Mouse (Mus musculus) kidney, postnatal 14 days (tissue): ENCODE results near the gene Rnasel.

Experiments used
- DNase-seq: peaks from one replicate; pipeline ENCODE4 v3.0.0; 2022; ENCODE audit warnings: mixed read lengths

The Rnasel gene

DNA sequence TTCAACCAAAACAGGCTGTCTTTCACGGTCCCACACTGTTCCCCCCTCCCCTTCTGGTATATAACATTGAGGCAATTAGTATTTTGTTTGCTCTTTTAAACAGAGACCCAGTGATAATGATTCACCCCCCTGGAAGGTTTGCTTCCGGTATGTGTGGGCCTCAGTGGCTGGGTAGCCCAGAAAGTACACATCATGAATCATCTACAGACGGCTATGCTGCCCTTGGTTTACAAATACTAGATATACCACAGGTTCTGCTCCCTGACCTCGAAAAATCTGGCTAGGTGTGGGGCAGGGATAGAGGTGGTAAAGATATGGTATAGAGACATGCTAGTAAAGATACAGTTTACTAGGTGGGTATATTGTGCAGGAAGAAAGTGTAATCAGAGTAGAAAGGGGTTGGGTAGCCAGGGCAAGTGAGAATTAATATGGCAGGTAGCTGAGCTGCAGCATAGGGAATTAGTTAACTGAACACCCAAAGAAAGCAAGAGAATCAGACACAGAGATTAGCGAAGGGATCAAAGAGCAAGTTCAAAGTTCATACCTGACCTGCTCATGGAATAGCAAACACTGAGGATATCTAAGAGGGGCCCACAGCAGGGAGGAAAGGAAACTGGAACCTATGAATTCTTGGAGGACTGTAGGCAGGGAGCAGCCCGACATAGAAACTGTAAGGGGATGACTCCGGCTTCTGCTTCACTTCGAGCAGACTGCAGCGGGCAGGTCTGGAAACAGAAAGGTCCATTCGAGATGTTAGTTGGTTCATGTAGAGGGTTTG is 21.0 kb downstream of the Rnasel start:
- DNase-seq, result no peak

DNA sequence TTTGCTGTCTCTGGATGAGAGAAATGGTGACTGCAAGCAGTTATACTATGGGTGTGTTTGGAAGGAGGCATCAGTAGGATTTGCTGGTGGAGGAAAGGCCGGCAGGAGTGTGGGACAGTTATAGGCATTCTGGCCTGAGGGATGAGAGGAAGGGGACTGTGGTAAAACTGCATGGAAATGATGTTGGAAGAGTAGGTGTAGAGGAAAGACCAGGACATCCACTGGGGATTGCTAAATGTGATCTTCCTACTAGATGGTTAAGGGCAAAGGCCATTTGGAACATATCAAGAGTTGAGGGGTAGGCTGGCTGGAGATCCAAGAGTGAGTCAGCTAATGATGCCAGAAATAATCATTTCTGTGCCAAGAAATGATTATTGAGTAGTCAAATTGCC is 21.5 kb downstream of the Rnasel start:
- DNase-seq, result no peak

DNA sequence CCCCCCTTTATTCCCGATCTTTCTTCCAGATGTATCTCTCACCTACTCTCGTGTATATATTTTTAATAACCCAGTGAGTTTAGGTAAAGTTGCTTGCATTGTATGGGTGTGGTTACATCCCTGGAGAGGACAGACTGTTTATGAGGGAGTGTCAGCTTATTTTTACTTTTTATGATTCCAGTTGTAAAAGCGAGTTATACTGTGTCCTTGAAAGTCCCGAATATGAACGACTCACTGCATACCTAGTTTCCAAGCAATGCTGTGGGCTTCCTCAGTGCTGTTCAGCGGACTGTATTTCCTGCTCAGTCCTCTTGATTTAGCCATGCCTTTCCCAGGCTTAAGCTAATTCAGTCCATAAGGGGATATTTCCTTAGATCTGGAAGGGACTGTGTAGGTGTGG is 25.9 kb downstream of the Rnasel start:
- no peak for DNase-seq

- no peak for DNase-seq
Measured at GRCm38 (mm10) chr1:153776257-153776656, 27.0 kb downstream of the Rnasel start.

DNA sequence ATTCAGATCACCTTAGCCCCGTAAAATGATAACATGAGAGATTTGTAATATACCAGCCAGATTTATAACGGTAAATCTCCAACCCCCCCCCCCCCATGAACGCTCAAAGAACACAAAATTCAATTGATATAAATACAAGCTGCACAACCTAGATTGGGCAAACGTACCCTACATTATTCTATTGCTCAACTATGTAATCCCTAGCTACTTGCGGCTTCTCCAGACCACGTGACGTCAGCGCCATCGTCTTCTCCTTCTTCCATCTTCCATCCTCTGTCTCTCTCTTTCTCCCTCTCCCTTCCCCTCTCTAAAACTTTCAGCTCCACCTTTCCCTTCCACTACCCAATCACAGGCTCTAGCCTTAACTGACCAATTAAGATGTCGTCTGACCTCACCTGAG is 29.0 kb downstream of the Rnasel start:
- DNase-seq, result no peak

GRCm38 (mm10) chr1:153783339-153783738 is 34.1 kb downstream of the Rnasel start:
- no peak for DNase-seq

GRCm38 (mm10) chr1:153785608-153786007 is 36.4 kb downstream of the Rnasel start:
- DNase-seq, result no peak

GRCm38 (mm10) chr1:153790708-153791107 is 41.5 kb downstream of the Rnasel start:
- DNase-seq, result no peak

DNA sequence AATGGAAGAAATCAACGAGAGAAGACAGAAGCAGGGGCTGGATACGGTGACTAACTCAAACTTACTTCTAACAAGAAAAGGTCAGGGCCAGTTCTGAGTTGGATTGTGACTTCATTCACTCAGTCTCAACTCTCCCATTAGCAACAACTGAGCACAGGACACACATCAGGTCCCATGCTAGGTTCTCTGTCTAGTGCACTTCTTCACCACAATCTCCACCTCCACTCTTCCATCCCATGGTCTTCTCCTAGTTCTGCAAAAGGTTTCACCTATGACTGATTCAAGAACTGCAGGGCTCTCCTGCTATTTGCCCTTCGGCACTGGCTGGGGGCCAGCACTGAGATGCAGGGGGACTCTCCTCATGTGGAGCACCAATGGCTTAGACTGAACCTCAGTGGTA is 45.0 kb downstream of the Rnasel start:
- DNase-seq, result no peak

- DNase-seq, result peak; percentile 18
Measured at GRCm38 (mm10) chr1:153802691-153803090, 53.5 kb downstream of the Rnasel start.

DNA sequence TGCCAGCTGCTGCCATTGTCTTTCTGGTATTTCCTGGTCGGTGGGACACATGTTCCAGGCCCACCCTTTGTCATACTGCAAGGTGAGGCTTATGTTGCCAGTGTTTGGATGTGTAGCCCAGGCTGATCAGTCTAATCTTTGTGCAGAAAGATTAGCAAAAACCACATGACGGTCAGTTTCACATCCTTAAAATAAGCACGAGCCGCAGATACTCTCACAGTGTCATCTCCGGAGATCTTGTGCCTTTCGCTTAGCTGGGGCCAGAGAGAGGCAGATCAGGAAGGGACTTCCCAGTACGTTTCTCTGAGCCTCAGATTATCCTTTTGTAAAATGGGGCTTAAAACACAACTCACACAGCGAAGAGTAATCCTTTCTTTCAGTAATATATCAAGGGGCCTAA is 54.3 kb downstream of the Rnasel start:
- no peak for DNase-seq

GRCm38 (mm10) chr1:153807390-153807993 is 58.3 kb downstream of the Rnasel start:
- peak; percentile 73 for DNase-seq
